Mouse (Mus musculus) myocyte (in vitro differentiated cells): ENCODE data around the gene Prnd. TPM values are rescaled to one million over a fixed set of nuclear protein-coding genes. Genes with fewer than 3 reads are reported as not detected.

Experiments
- H3K27me3 ChIP-seq: one replicate; pipeline ENCODE4 v1.6.1; 2011; ENCODE audit not compliant: control insufficient read depth, insufficient read depth, insufficient read length
- H3K36me3 ChIP-seq: one replicate; pipeline ENCODE4 v1.6.1; 2011; ENCODE audit not compliant: control insufficient read depth, insufficient read depth
- H3K4me2 ChIP-seq: one replicate; pipeline ENCODE4 v1.6.1; 2011; ENCODE audit warnings: low read depth, control low read depth
- H3K4me3 ChIP-seq: one replicate; pipeline ENCODE4 v1.5.1; 2011; ENCODE audit warnings: mild to moderate bottlenecking, control low read depth, moderate library complexity
- H3K79me2 ChIP-seq: one replicate; pipeline ENCODE4 v1.6.1; 2011; ENCODE audit not compliant: control insufficient read depth, insufficient read depth
- H3ac ChIP-seq: one replicate; pipeline ENCODE4 v1.6.1; 2011; ENCODE audit not compliant: control insufficient read depth, insufficient read length
- CEBPB ChIP-seq: IDR thresholded peaks from 2 replicates; pipeline ENCODE4 v1.6.1; 2011; ENCODE audit warnings: mild to moderate bottlenecking, moderate library complexity; ENCODE audit not compliant: poor library complexity, insufficient read depth, severe bottlenecking
- E2F4 ChIP-seq: IDR thresholded peaks from one replicate; pipeline ENCODE4 v1.6.1; 2011; ENCODE audit warnings: mild to moderate bottlenecking, control low read depth, moderate library complexity; ENCODE audit not compliant: insufficient read depth
- MAX ChIP-seq: IDR thresholded peaks from one replicate; pipeline ENCODE4 v1.6.1; 2011; ENCODE audit warnings: low read depth, mild to moderate bottlenecking, control low read depth
- MYOD1 ChIP-seq, 3 experiments: IDR thresholded peaks; one replicate each; pipeline ENCODE4 v1.6.1; 2011; ENCODE audit warnings: control low read depth in 2 of 3, low read depth in 2 of 3, mild to moderate bottlenecking in 2 of 3, moderate library complexity in 1 of 3; ENCODE audit not compliant: insufficient read length in 2 of 3, control insufficient read depth in 1 of 3
- MYOG ChIP-seq, 3 experiments: IDR thresholded peaks; one replicate each; pipeline ENCODE4 v1.6.1; 2011; ENCODE audit warnings: control low read depth in 2 of 3, low read depth in 2 of 3, mild to moderate bottlenecking in 2 of 3; ENCODE audit not compliant: insufficient read length in 2 of 3, control insufficient read depth in 1 of 3, insufficient read depth in 1 of 3
- POLR2A ChIP-seq: IDR thresholded peaks from one replicate; pipeline ENCODE4 v1.6.1; 2011; ENCODE audit warnings: low read depth, mild to moderate bottlenecking, control low read depth, moderate library complexity; ENCODE audit not compliant: insufficient read length
- POLR2AphosphoS2 ChIP-seq: IDR thresholded peaks from one replicate; pipeline ENCODE4 v1.6.1; 2011; ENCODE audit warnings: low read depth, control low read depth; ENCODE audit not compliant: insufficient read length
- REST ChIP-seq: IDR thresholded peaks from one replicate; pipeline ENCODE4 v1.6.1; 2011; ENCODE audit warnings: mild to moderate bottlenecking, control low read depth, moderate library complexity; ENCODE audit not compliant: insufficient read depth, insufficient read length
- SRF ChIP-seq: IDR thresholded peaks from one replicate; pipeline ENCODE4 v1.6.1; 2011; ENCODE audit warnings: low read depth; ENCODE audit not compliant: control insufficient read depth, insufficient read length
- TCF12 ChIP-seq: IDR thresholded peaks from one replicate; pipeline ENCODE4 v1.6.1; 2011; ENCODE audit warnings: mild to moderate bottlenecking, control low read depth; ENCODE audit not compliant: poor library complexity, insufficient read depth, severe bottlenecking
- TCF3 ChIP-seq: IDR thresholded peaks from one replicate; pipeline ENCODE4 v1.6.1; 2011; ENCODE audit warnings: low read depth, control low read depth; ENCODE audit not compliant: insufficient read length
- USF1 ChIP-seq: IDR thresholded peaks from one replicate; pipeline ENCODE4 v1.6.1; 2011; ENCODE audit warnings: low read depth, mild to moderate bottlenecking, control low read depth, moderate library complexity
- polyA plus RNA-seq: library from polyadenylated mRNA; unstranded; fragments of >200 nt; fragmentation: generic; extraction: Trizol; gene quantifications from one replicate; pipeline ENCODE4 v1.2.1, GENCODE M21; 2012; ENCODE audit warnings: missing spikeins

Gene Prnd
- polyA plus RNA-seq, 1 experiment = not detected

DNA sequence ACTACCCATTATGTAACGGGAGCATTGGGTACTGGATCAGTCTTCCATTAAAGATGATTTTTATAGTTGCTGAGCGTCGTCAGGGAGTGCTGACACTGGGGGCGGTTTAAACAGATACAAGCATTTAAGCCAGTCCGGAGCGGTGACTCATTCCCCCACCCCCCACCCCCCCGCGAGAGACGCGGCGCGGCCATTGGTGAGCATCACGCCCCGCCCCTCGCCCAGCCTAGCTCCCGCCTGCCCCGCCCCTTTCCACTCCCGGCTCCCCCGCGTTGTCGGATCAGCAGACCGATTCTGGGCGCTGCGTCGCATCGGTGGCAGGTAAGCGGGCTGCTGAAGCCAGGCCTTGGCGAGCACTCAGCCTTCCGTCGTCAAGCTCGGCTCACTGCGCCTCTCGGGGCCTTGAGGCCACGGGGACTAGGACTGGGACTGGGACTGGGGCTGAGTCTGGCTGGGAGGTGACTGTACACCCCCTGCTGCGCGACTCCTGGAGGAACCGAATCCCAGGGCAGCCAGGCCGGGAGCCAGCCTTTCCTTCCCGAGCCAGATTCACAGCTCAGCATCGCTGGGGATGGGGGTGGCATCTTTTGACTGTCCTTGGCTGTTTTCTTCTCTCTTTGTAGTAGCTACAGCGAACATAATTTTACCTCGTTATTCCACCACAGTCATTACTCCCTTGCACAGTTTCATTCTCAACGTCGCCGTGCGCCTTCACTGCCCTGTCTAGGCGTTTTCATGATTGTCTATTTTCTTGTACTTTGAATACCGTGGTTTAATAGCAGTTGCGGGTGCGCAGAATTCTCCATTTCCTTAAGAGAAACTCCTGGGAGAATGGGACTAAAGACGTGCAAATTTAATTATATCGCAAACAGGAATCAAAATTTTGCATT is 40.7 kb upstream of the Prnd start, which contains the start of the genes Prnp and Prn:
TSS of gene Prnp (plus strand) at position 246 of the 890 bp plus-strand sequence.
TSS of gene Prn (plus strand) at position 275 of the 890 bp plus-strand sequence.
- peak within 1 kb of the TSS; percentile 59 for H3K4me3 ChIP-seq
- H3K4me2 ChIP-seq = peak within 1 kb of the TSS; percentile 86
- peaks cover 46% of the 10 kb centered on the region for H3K79me2 ChIP-seq
- H3K27me3 ChIP-seq = no peaks in the 10 kb centered on the region
- H3ac ChIP-seq = peak within 1 kb of the TSS; percentile 13
- peaks cover 9% of the 10 kb centered on the region for H3K36me3 ChIP-seq
- peak; percentile 99 for TF ChIP-seq POLR2A
- no peak for TF ChIP-seq USF1
- TF ChIP-seq REST = no peak
- TF ChIP-seq MAX = no peak
- TF ChIP-seq MYOG (IDR thresholded peaks at IDR 0.05; ENCODE audit: control insufficient read depth in 1 of 3, insufficient read depth in 1 of 3, insufficient read length in 2 of 3, low read depth in 2 of 3) = peak in 1 of 3 experiments; percentile 25
- no peak for TF ChIP-seq SRF
- TF ChIP-seq MYOD1 (IDR thresholded peaks at IDR 0.05; ENCODE audit: control insufficient read depth in 1 of 3, insufficient read length in 2 of 3, low read depth in 2 of 3) = peak in 1 of 3 experiments; percentile 33
- no peak for TF ChIP-seq CEBPB
- TF ChIP-seq POLR2AphosphoS2 = peak; percentile 99
- no peak for TF ChIP-seq E2F4
- no peak for TF ChIP-seq TCF12

- H3K4me2 ChIP-seq = peak overlapping the region; percentile 86
- H3ac ChIP-seq = peak overlapping the region; percentile 13
- TF ChIP-seq E2F4 = no peak
- no peak for TF ChIP-seq POLR2AphosphoS2
- H3K27me3 ChIP-seq = no peaks in the 10 kb centered on the region
- H3K36me3 ChIP-seq = peaks cover 16% of the 10 kb centered on the region
- H3K79me2 ChIP-seq = peaks cover 54% of the 10 kb centered on the region
- H3K4me3 ChIP-seq = peak overlapping the region; percentile 59
These were observed 39.8 kb upstream of the Prnd start for GRCm38 (mm10) chr2:131910847-131911246.

GRCm38 (mm10) chr2:131911341-131911740 is 39.3 kb upstream of the Prnd start:
- Histone ChIP-seq H3K27me3 (no peaks in the 10 kb centered on the region), H3K4me2 (peak overlapping the region; percentile 86), H3K4me3 (peak overlapping the region; percentile 59), H3K79me2 (peaks cover 59% of the 10 kb centered on the region), H3K36me3 (peaks cover 20% of the 10 kb centered on the region), H3ac (no peak overlapping the region)
- TF ChIP-seq MAX = no peak
- no peak for TF ChIP-seq MYOD1 (IDR thresholded peaks at IDR 0.05; ENCODE audit: control insufficient read depth in 1 of 3, insufficient read length in 2 of 3, low read depth in 2 of 3)
- no peak for TF ChIP-seq USF1
- no peak for TF ChIP-seq POLR2A
- TF ChIP-seq REST = no peak

GRCm38 (mm10) chr2:131912526-131913258 is 38.0 kb upstream of the Prnd start:
- Histone ChIP-seq H3ac (no peak overlapping the region), H3K36me3 (peaks cover 34% of the 10 kb centered on the region), H3K27me3 (no peaks in the 10 kb centered on the region), H3K4me2 (peak overlapping the region; percentile 86), H3K4me3 (no peak overlapping the region), H3K79me2 (peaks cover 63% of the 10 kb centered on the region)
- no peak for TF ChIP-seq MAX
- TF ChIP-seq REST = no peak
- no peak for TF ChIP-seq MYOD1 (IDR thresholded peaks at IDR 0.05; ENCODE audit: control insufficient read depth in 1 of 3, insufficient read length in 2 of 3, low read depth in 2 of 3)
- TF ChIP-seq E2F4 = no peak
- no peak for TF ChIP-seq SRF
- TF ChIP-seq POLR2AphosphoS2 = no peak
- no peak for TF ChIP-seq POLR2A
- no peak for TF ChIP-seq USF1
- no peak for TF ChIP-seq CEBPB
- TF ChIP-seq TCF12 = no peak
- no peak for TF ChIP-seq TCF3
- TF ChIP-seq MYOG (IDR thresholded peaks at IDR 0.05; ENCODE audit: control insufficient read depth in 1 of 3, insufficient read depth in 1 of 3, insufficient read length in 2 of 3, low read depth in 2 of 3) = no peak

DNA sequence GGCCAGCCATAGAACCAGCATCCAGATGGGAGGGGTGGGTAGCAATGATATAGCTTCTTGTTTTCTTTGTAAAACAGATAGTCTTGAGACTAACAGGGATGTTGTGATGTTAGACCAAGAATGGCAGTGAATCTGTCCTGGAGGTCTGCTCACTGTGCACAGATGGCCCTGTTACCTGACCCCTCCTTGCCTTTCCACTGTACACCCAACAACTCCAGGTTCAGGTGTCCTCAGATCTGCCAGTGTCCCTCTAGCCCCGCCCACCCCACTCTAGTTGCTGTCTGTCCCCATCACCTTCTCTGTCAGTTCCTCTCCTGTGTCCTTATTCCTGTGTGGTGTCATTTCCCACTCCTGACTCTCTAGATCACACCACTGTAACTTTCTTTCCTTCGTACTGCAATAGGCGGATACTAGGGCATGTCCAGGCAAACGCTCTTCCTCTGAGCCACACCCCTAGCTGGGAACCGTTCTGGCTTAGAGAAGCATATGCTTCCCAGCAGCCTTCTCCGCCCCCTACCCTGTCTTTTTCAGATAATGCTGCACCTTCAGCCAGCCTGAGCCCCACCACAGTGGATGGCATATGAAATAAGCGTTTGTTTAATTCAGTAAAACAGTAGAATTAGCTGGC is 18.3 kb upstream of the Prnd start:
- Histone ChIP-seq H3K36me3 (peaks cover 7% of the 10 kb centered on the region), H3K4me2 (no peak overlapping the region), H3K27me3 (no peaks in the 10 kb centered on the region), H3K4me3 (no peak overlapping the region), H3K79me2 (no peaks in the 10 kb centered on the region), H3ac (no peak overlapping the region)
- TF ChIP-seq POLR2AphosphoS2 (peak; percentile 15), USF1 (no peak), E2F4 (no peak)
